Mouse (Mus musculus) heart, adult 2 months (tissue): ENCODE results near the gene Rpl23. TPM values are rescaled to one million over a fixed set of nuclear protein-coding genes. Genes with fewer than 3 reads are reported as not detected.

Experiments used
- DNase-seq, 2 experiments: peaks; one replicate each; pipeline ENCODE4 v3.0.0; 2021
- H3K27ac ChIP-seq: fragments of 200-600 bp; 2 replicates; pipeline ENCODE4 v1.8.1; 2022
- H3K27me3 ChIP-seq: fragments of 200-500 bp; 2 replicates; pipeline ENCODE4 v1.6.1; 2012; ENCODE audit warnings: mild to moderate bottlenecking, low read length, inconsistent platforms, mixed read lengths; ENCODE audit not compliant: control insufficient read depth, insufficient read depth
- H3K36me3 ChIP-seq: fragments of 200-500 bp; 2 replicates; pipeline ENCODE4 v1.6.1; 2012; ENCODE audit warnings: low read length, inconsistent platforms; ENCODE audit not compliant: control insufficient read depth, insufficient read depth
- H3K4me1 ChIP-seq: fragments of 200-500 bp; 2 replicates; pipeline ENCODE4 v1.6.1; 2011; ENCODE audit warnings: low read length; ENCODE audit not compliant: control insufficient read depth, insufficient read depth
- H3K4me3 ChIP-seq: fragments of 200-600 bp; 2 replicates; pipeline ENCODE4 v1.8.1; 2022
- H3K79me2 ChIP-seq: fragments of 200-500 bp; replicated peaks from 2 replicates; pipeline ENCODE4 v1.6.1; 2012; ENCODE audit warnings: mild to moderate bottlenecking, inconsistent platforms, low read length, moderate library complexity, mixed read lengths; ENCODE audit not compliant: control insufficient read depth, insufficient read depth
- H3K9ac ChIP-seq: fragments of 200-500 bp; 2 replicates; pipeline ENCODE4 v1.6.1; 2012; ENCODE audit warnings: low read depth, mild to moderate bottlenecking, control low read depth, inconsistent platforms, low read length, mixed read lengths
- CTCF ChIP-seq: fragments of 200-600 bp; IDR thresholded peaks from 2 replicates; pipeline ENCODE4 v1.8.1; 2022; ENCODE audit warnings: antibody characterized with exemption, mild to moderate bottlenecking, moderate library complexity
- EP300 ChIP-seq: fragments of 200-500 bp; IDR thresholded peaks from 2 replicates; pipeline ENCODE4 v1.6.1; 2011; ENCODE audit warnings: low read depth, low read length, control low read depth; ENCODE audit not compliant: insufficient read depth
- POLR2A ChIP-seq: fragments of 200-500 bp; IDR thresholded peaks from 2 replicates; pipeline ENCODE4 v1.6.1; 2011; ENCODE audit warnings: mild to moderate bottlenecking, low read depth, low read length, control low read depth; ENCODE audit not compliant: insufficient read depth
- WGBS: fragments of 180-500 bp; shearing (Covaris S2); methylation state at CpG from one replicate; pipeline ENCODE4 v1.1.7; 2018; 5-methylcytosine and 5-hydroxymethylcytosine counted together
- intact Hi-C: fragments of 180-260 bp; cut with DNase I; formaldehyde crosslinking; loops from one replicate; pipeline ENCODE4 v1.15.1; 2025
- polyA plus RNA-seq: library from polyadenylated mRNA; depleted of rRNA; stranded (reverse); fragments of >200 nt; gene quantifications from 2 replicates; pipeline ENCODE4 v1.2.3, GENCODE M21; 2012
- total RNA-seq, 2 experiments: library from RNA; stranded (reverse); gene quantifications; 2 replicates each; pipeline ENCODE4 v1.2.3; 2021

The Rpl23 gene
- total and polyA plus RNA-seq, 3 experiments: 103 to 574 (median 509) TPM

GRCm38 (mm10) chr11:97766154-97766881, 15.9 kb downstream of the Rpl23 start, which contains the start of gene Cwc25:
TSS of gene Cwc25 (minus strand) at chr11:97766556.
- DNase-seq: peak; percentile 95 to 97
- intact Hi-C loops: loop anchor here (1.0 kb wide), 2 partner anchors 16 to 21 kb away; partner anchors contain the start of gene Rpl23
- 1% methylated on average over 38 of the region's 38 CpGs for WGBS
- H3K79me2 ChIP-seq: peaks cover 2% of the 10 kb centered on the region; the same call in 1 of the 2 replicates
- no peaks in the 10 kb centered on the region for H3K27me3 ChIP-seq
- H3K4me1 ChIP-seq: no peaks in the 10 kb centered on the region
- H3K36me3 ChIP-seq: no peaks in the 10 kb centered on the region
- peak within 1 kb of the TSS; percentile 79 for H3K9ac ChIP-seq
- TF ChIP-seq POLR2A: peak; percentile 97
- TF ChIP-seq CTCF: no peak
- peak; percentile 97 for TF ChIP-seq EP300
- H3K27ac ChIP-seq: peak within 1 kb of the TSS; percentile 95
- peak within 1 kb of the TSS; percentile 90 for H3K4me3 ChIP-seq

DNA sequence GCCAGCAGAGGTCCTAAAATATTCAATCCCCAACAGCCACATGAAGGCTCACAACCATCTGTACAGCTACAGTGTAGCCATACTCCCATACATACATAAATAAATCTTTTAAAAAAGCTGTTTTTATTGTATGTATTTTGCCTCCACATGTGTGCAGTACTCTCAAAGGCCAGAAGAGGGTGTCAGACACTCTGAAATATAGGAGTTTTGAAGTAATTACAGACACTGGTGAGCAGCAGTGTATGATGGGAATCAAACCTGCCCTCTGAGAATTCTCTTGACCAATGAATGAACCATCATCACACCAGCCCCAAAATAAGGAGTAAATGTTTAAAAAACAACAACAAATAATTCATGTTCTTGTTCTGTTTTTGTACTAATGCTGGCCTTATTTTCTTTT, 20.6 kb downstream of the Rpl23 start:
- no peak overlapping the region for H3K4me3 ChIP-seq
- intact Hi-C loops: no loop called here
- peaks cover 2% of the 10 kb centered on the region; the same call in 1 of the 2 replicates for H3K79me2 ChIP-seq
- no peak overlapping the region for H3K9ac ChIP-seq
- H3K27ac ChIP-seq: no peak overlapping the region
- H3K4me1 ChIP-seq: no peaks in the 10 kb centered on the region
- H3K36me3 ChIP-seq: no peaks in the 10 kb centered on the region
- DNase-seq: no peak
- H3K27me3 ChIP-seq: no peaks in the 10 kb centered on the region
- TF ChIP-seq EP300 (no peak), CTCF (peak; percentile 33), POLR2A (no peak)

GRCm38 (mm10) chr11:97758942-97759341, 23.3 kb downstream of the Rpl23 start:
- Histone ChIP-seq H3K4me3 (no peak overlapping the region), H3K79me2 (peaks cover 2% of the 10 kb centered on the region; the same call in 1 of the 2 replicates), H3K27ac (no peak overlapping the region), H3K36me3 (no peaks in the 10 kb centered on the region), H3K9ac (no peak overlapping the region), H3K27me3 (no peaks in the 10 kb centered on the region), H3K4me1 (no peaks in the 10 kb centered on the region)
- DNase-seq: no peak
- TF ChIP-seq CTCF: no peak
- no peak for TF ChIP-seq POLR2A
- no peak for TF ChIP-seq EP300
- intact Hi-C loops: no loop called here
- WGBS: 65% methylated on average over 6 of the region's 6 CpGs

GRCm38 (mm10) chr11:97758125-97758524, 24.1 kb downstream of the Rpl23 start:
- DNase-seq: no peak
- H3K36me3 ChIP-seq: no peaks in the 10 kb centered on the region
- no peak overlapping the region for H3K4me3 ChIP-seq
- no peaks in the 10 kb centered on the region for H3K27me3 ChIP-seq
- H3K79me2 ChIP-seq: peaks cover 2% of the 10 kb centered on the region; the same call in 1 of the 2 replicates
- intact Hi-C loops: no loop called here
- no peak overlapping the region for H3K27ac ChIP-seq
- no peak for TF ChIP-seq CTCF
- no peak for TF ChIP-seq POLR2A
- no peak for TF ChIP-seq EP300
- H3K4me1 ChIP-seq: no peaks in the 10 kb centered on the region
- no peak overlapping the region for H3K9ac ChIP-seq
- WGBS: 89% methylated on average over 1 of the region's 1 CpGs

DNA sequence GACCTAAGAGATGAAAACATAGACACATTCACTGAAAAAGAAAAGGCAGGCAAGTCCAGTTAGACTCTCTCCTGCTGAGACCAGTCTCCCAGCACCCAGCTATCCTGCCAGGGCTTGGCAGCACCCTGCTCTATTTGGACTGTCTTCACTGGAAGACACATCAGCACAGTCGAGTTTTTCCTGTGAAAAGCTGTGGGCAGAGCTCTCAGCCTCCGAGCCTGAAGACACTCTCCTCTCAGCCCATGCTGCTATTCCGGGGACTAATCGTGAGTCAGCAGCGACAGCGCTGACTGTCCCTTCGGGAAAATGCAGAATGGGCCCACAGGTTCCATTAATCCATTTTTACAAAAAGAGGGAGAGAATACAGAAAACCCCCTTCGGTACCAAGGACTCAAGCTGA, 29.0 kb downstream of the Rpl23 start:
- TF ChIP-seq POLR2A: no peak
- no peak for TF ChIP-seq EP300
- H3K4me3 ChIP-seq: no peak overlapping the region
- H3K36me3 ChIP-seq: no peaks in the 10 kb centered on the region
- H3K79me2 ChIP-seq: no peaks in the 10 kb centered on the region
- intact Hi-C loops: no loop called here
- no peak overlapping the region for H3K27ac ChIP-seq
- no peaks in the 10 kb centered on the region for H3K4me1 ChIP-seq
- DNase-seq: no peak
- WGBS: 93% methylated on average over 8 of the region's 8 CpGs
- no peaks in the 10 kb centered on the region for H3K27me3 ChIP-seq
- no peak overlapping the region for H3K9ac ChIP-seq

GRCm38 (mm10) chr11:97748496-97748895, 33.7 kb downstream of the Rpl23 start:
- Histone ChIP-seq H3K36me3 (no peaks in the 10 kb centered on the region), H3K4me1 (peaks cover under 1% of the 10 kb centered on the region)
- intact Hi-C loops: loop anchor here (5.0 kb wide), 1 partner anchor 134 kb away; the partner anchor contains the start of gene Fbxo47

More at GRCm38 (mm10) chr11:97748496-97748895, 33.7 kb downstream of the Rpl23 start:
- no peak overlapping the region for H3K27ac ChIP-seq
- WGBS: 72% methylated on average over 5 of the region's 5 CpGs
- H3K27me3 ChIP-seq: no peaks in the 10 kb centered on the region
- TF ChIP-seq CTCF: no peak
- no peak for TF ChIP-seq EP300
- no peak for TF ChIP-seq POLR2A
- no peaks in the 10 kb centered on the region for H3K79me2 ChIP-seq
- H3K4me3 ChIP-seq: no peak overlapping the region
- DNase-seq: no peak
- H3K9ac ChIP-seq: no peak overlapping the region
